Mouse (Mus musculus) left cerebral cortex, postnatal 36 days (tissue): ENCODE data around the gene Vmn1r122. TPM values are rescaled to one million over a fixed set of nuclear protein-coding genes. Genes with fewer than 3 reads are reported as not detected.
"Not testable (repeated sequence)": the region's sequence is repeated elsewhere in the genome, so short reads cannot be mapped to it uniquely, and the experiment has no call there.

Experiments
- DNase-seq, 2 experiments: peaks; one replicate each; pipeline ENCODE4 v3.0.0; 2021 to 2022; ENCODE audit warnings: low spot score in 2 of 2, mixed read lengths in 1 of 2
- intact Hi-C: fragments of 180-260 bp; cut with DNase I; formaldehyde crosslinking; loops from one replicate; pipeline ENCODE4 v1.15.1; 2025
- total RNA-seq, 2 experiments: library from RNA; stranded (reverse); gene quantifications; 2 replicates each; pipeline ENCODE4 v1.2.3; 2021

Gene Vmn1r122
- total RNA-seq: not detected

DNA sequence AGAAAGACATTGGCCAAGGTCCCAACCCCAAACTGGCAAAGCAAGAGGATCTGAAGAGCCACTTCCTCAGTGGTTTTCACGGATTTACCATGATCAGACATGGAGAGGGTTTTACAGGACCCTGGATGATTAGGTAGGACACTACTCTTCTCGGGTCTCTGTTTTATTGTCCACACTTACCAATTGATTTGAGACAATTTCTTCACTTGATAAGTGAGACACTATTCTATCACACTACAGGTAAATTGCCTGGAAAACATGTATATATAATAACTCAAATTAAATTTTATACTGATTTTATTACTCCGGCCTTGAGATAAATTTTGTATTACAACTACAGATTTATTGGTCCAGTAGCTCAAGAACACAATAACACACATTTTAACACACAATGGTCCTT is at the start of gene Vmn1r122:
TSS of gene Vmn1r122 (minus strand) at position 101 of the 400 bp plus-strand sequence.
- intact Hi-C loops, DNase-seq: not testable (repeated sequence)

- DNase-seq, intact Hi-C loops: not testable (repeated sequence)
These were observed 28.0 kb upstream of the Vmn1r122 start, which contains the start of gene Vmn1r123 for GRCm38 (mm10) chr7:21161885-21162284. TSS of gene Vmn1r123 (plus strand) at chr7:21162185.

DNA sequence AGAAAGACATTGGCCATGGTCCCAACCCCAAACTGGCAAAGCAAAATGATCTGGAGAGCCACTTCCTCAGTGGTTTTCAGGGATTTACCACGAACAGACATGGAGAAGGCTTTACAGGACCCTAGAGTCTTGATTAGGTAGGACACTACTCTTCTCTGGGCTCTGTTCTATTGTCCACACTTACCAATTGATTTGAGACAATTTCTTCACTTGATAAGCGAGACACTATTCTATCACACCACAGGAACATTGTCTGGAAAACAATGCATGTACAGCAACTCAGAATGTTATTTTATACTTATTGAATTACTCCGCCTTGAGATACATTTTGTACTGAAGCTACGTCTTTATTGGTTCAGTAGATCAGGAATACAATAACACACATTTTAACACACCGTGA is 35.5 kb downstream of the Vmn1r122 start, which contains the start of gene Vmn1r121:
TSS of gene Vmn1r121 (minus strand) at position 101 of the 400 bp plus-strand sequence.
- intact Hi-C loops, DNase-seq: not testable (repeated sequence)

Other genes with a start within 250 kb of the Vmn1r122 start
- not detected for gene Vmn1r118, start 221.8 kb downstream of the Vmn1r122 start, total RNA-seq
- gene Vmn1r119, start 121.7 kb downstream of the Vmn1r122 start, total RNA-seq: not detected
- not detected for gene Vmn1r120, start 80.3 kb downstream of the Vmn1r122 start, total RNA-seq
- gene Vmn1r121, start 35.6 kb downstream of the Vmn1r122 start, total RNA-seq: not detected
- not detected for gene Vmn1r123, start 28.1 kb upstream of the Vmn1r122 start, total RNA-seq
- not detected for gene Gm5157, start 56.3 kb upstream of the Vmn1r122 start, total RNA-seq
- not detected for gene Vmn1r124, start 126.5 kb upstream of the Vmn1r122 start, total RNA-seq
- gene Vmn1r125, start 138.1 kb upstream of the Vmn1r122 start, total RNA-seq: not detected
- not detected for gene Vmn1r126, start 167.3 kb upstream of the Vmn1r122 start, total RNA-seq
- gene Vmn1r127, start 185.7 kb upstream of the Vmn1r122 start, total RNA-seq: not detected
- not detected for gene Vmn1r128, start 215.2 kb upstream of the Vmn1r122 start, total RNA-seq
- not detected for gene Vmn1r129, start 227.2 kb upstream of the Vmn1r122 start, total RNA-seq